Mouse (Mus musculus) hindbrain, embryonic 12.5 days (tissue): ENCODE measurements at regions not wholly inside any gene's neighbourhood (a gene's known extent, or its start where the extent isn't known, plus 50 kb on each side); places are given as distances from the start of the nearest gene placed in this dataset.
A peak's percentile ranks its signal among the peaks of the same experiment; 100 is the strongest.

ENCODE experiments used
- ATAC-seq: fragments of 200-750 bp; cut with Nextera tagmentation; 2 replicates; pipeline ENCODE4 v1.8.0; 2017; ENCODE audit warnings: moderate TSS enrichment; ENCODE audit not compliant: low FRiP score
- H3K27ac ChIP-seq: fragments of 300-500 bp; sonication (generic); 2 replicates; pipeline ENCODE4 v1.5.1; 2016; ENCODE audit warnings: mild to moderate bottlenecking
- H3K27me3 ChIP-seq: fragments of 300-500 bp; sonication (generic); 2 replicates; pipeline ENCODE4 v1.6.1; 2016; ENCODE audit warnings: mild to moderate bottlenecking
- H3K36me3 ChIP-seq: fragments of 300-500 bp; sonication (generic); 2 replicates; pipeline ENCODE4 v1.6.1; 2016; ENCODE audit warnings: mild to moderate bottlenecking
- H3K4me1 ChIP-seq: fragments of 300-500 bp; sonication (generic); 2 replicates; pipeline ENCODE4 v1.6.1; 2016
- H3K4me2 ChIP-seq: fragments of 300-500 bp; sonication (generic); replicated peaks from 2 replicates; pipeline ENCODE4 v1.6.1; 2016; ENCODE audit warnings: mild to moderate bottlenecking
- H3K4me3 ChIP-seq: fragments of 300-500 bp; sonication (generic); 2 replicates; pipeline ENCODE4 v1.5.1; 2016; ENCODE audit warnings: mild to moderate bottlenecking
- H3K9ac ChIP-seq: fragments of 300-500 bp; sonication (generic); 2 replicates; pipeline ENCODE4 v1.6.1; 2016; ENCODE audit warnings: mild to moderate bottlenecking, moderate library complexity
- H3K9me3 ChIP-seq: fragments of 300-500 bp; sonication (generic); replicated peaks from 2 replicates; pipeline ENCODE4 v1.6.1; 2016; ENCODE audit warnings: mild to moderate bottlenecking
- WGBS: fragments of 180-500 bp; shearing (Covaris S2); methylation state at CpG from one replicate; pipeline ENCODE4 v1.1.7; 2016; 5-methylcytosine and 5-hydroxymethylcytosine counted together

DNA sequence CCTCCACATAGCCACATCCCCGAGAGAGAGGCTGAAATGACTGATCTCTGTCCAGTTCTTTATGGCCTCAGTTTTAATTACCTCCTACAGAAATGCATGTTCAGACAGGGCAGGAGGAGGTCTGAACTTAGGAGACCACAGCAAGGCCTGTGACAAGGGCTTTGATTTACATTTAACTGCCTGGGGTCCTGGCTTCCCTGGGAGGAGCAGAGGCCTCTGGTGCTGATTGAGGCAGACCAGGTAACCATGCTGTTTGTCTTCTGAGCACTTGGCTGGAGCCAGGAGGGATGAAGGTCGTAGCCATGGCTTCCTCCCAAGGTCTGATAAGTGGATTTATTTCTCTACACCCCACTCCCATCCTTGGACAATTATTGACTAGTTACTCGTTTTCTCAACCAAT lies 224.0 kb upstream of the Stt3b start:
- Histone ChIP-seq H3K4me2 (no peak overlapping the region), H3K9me3 (no peaks in the 10 kb centered on the region), H3K27me3 (no peaks in the 10 kb centered on the region), H3K4me3 (no peak overlapping the region), H3K36me3 (no peaks in the 10 kb centered on the region), H3K27ac (no peak overlapping the region), H3K9ac (no peak overlapping the region), H3K4me1 (no peaks in the 10 kb centered on the region)
- no peak for ATAC-seq
- WGBS: 58% methylated on average over 3 of the region's 3 CpGs

DNA sequence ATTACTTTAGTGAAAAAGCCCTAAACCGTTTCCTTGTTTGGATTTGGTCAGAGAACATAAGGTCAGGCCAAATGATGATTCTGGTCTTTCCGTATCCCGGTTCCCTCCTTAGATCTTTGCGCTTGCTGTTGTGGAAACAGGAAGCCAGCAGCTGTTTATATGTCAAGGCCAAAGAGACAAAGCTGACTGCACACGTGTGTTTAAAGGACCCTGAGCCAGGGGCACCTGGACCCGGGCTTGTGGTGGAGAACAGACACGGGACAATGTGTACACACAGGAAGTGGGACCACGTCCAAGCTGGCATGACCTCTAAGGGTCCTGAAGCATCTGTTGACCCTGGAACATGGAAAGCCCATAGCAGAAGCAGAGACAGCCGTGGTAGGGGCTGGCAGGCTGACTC lies 233.4 kb upstream of the Stt3b start:
- Histone ChIP-seq H3K4me2 (no peak overlapping the region), H3K4me1 (peaks cover 15% of the 10 kb centered on the region), H3K36me3 (no peaks in the 10 kb centered on the region), H3K27me3 (no peaks in the 10 kb centered on the region), H3K9me3 (no peaks in the 10 kb centered on the region), H3K9ac (no peak overlapping the region), H3K27ac (no peak overlapping the region), H3K4me3 (no peak overlapping the region)
- WGBS: 71% methylated on average over 9 of the region's 9 CpGs
- no peak for ATAC-seq

DNA sequence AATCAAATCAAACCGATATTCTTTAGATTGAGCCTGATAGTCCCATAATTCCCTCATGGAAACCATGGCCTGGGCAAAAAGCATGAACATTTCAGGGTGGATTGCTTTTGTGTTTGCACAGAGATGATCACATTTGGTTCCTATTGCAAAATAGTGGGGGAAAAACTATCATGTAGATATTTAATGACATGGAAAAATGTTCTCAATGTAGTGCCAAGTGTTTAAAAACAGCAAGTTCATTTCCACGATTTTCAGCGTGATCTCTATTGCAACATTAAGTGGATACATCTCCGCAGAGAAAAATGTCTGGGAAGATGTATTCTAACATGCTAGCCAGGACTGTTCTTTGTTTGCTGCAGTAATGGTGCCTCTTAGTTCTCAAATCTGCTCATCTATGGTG lies 235.0 kb upstream of the Stt3b start:
- WGBS: 92% methylated on average over 4 of the region's 4 CpGs
- no peaks in the 10 kb centered on the region for H3K27me3 ChIP-seq
- H3K36me3 ChIP-seq: no peaks in the 10 kb centered on the region
- H3K9ac ChIP-seq: no peak overlapping the region
- H3K4me1 ChIP-seq: peaks cover 19% of the 10 kb centered on the region
- no peak overlapping the region for H3K4me2 ChIP-seq
- no peaks in the 10 kb centered on the region for H3K9me3 ChIP-seq
- H3K27ac ChIP-seq: no peak overlapping the region
- no peak overlapping the region for H3K4me3 ChIP-seq
- ATAC-seq: no peak

DNA sequence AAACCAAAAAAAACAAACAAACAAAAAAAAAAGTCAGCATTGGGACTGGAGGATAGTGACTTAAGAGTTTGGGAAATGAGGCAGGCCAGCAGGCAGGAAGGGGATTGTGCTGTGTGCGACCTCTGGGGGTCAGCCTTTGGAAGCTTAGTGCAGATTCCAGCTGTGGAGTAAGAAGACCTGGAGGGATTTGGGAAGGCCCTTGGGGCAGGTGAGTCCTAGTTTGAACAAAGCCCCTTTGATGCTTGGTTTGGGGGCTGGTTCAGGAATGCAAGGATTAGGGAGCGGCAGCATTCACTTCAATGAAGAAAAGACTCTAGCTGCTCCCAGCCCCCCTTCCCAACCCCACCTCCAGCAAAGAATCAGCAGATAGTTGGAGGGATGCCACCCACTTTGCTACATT lies 235.6 kb upstream of the Stt3b start:
- Histone ChIP-seq H3K36me3 (no peaks in the 10 kb centered on the region), H3K4me2 (no peak overlapping the region), H3K9ac (no peak overlapping the region), H3K4me1 (peaks cover 19% of the 10 kb centered on the region), H3K27ac (no peak overlapping the region), H3K9me3 (no peaks in the 10 kb centered on the region), H3K4me3 (no peak overlapping the region), H3K27me3 (no peaks in the 10 kb centered on the region)
- 49% methylated on average over 2 of the region's 2 CpGs for WGBS
- ATAC-seq: no peak

DNA sequence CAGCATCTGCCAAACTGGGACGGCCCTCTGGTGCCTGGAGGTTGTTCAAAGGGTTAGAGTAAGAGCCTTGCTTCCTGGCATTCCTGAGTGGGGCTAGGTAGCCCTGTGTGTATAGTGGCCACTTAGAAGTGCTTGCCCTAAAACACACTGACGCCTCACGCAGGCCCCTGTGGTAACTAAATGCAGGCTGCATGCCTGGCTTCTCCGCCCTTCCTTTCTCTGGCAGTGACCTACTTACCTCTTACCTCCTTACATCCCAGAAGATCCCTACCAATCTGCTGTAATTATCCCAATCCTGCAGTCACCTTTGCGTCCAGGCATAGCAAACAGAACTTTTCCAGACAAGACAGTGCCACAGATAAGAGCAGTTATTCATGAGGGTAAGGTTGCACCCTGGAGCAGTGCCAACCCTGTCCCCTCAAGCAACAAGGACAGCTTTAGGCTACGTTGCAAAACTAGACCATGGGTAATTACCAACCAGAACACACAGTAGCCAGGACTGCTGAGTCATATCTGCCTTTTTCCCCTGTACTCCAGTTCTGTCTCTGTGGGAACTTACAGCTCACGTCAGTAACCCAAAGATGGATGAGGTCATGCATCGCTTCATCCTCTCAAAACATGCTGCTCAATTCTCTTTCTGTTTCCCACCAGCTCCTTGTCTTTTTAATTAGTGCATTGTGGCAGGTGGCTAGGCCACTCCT lies 237.6 kb upstream of the Stt3b start:
- ATAC-seq: peak; percentile 43; the same call in 1 of the 2 replicates
- H3K36me3 ChIP-seq: no peaks in the 10 kb centered on the region
- WGBS: 57% methylated on average over 8 of the region's 8 CpGs
- peak overlapping the region; percentile 40; the same call in 1 of the 2 replicates for H3K27ac ChIP-seq
- H3K9ac ChIP-seq: no peak overlapping the region
- H3K4me2 ChIP-seq: no peak overlapping the region
- no peaks in the 10 kb centered on the region for H3K9me3 ChIP-seq
- H3K27me3 ChIP-seq: no peaks in the 10 kb centered on the region
- no peak overlapping the region for H3K4me3 ChIP-seq
- peaks cover 19% of the 10 kb centered on the region for H3K4me1 ChIP-seq

DNA sequence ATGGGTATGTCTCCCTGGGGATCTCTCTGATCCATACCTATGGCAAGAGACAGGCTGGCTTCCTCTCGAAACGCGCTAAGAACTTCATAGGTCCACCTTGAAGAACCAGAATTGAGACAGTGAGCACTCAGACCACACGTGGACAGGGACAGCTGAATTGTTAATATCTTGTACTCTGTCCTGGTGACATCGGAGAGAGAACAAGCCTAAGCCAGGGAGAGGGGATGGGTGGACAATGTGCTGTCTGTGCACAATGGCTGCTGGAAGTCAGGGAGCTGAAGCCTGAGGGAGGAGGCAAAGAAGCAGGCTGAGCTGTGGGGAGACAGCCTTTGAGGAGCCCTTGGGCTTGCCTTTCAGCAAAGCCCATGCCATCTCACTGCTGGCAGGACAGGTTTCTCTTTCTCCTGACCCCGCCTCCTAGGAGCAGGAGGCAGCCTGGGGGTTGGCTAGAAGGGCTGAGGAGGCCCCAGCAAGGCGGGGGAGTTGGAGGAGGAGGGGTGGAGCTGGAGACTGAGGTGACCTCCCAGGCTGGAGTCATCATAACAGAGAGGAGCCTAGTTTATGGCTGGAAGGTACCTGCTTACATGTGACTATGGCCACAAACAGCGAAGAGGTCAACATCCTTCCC lies 238.6 kb upstream of the Stt3b start:
- WGBS: 40% methylated on average over 8 of the region's 8 CpGs
- Histone ChIP-seq H3K36me3 (no peaks in the 10 kb centered on the region), H3K9me3 (no peaks in the 10 kb centered on the region), H3K9ac (no peak overlapping the region), H3K27ac (no peak overlapping the region), H3K4me1 (peaks cover 19% of the 10 kb centered on the region), H3K4me2 (no peak overlapping the region), H3K27me3 (no peaks in the 10 kb centered on the region), H3K4me3 (no peak overlapping the region)
- no peak for ATAC-seq

DNA sequence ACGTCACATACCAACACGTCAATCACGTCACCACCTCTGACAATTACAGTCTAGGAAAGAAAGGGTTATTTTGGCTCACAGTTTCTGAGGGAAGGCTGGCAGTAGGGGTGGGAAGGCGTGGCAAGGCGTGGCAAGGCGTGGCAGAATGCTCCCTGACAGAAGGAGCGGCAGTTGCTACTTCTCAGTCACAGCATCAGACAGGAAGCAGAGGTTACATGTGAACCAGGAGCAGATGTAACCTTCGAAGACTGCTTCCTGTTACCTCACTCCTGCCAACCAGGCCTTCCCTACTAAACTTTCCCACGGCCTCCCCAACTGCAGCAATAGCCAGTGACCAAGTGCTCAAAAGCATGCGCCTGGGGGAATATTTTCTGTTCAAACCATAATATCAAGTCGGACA lies 240.9 kb upstream of the Stt3b start:
- WGBS: 88% methylated on average over 11 of the region's 11 CpGs
- Histone ChIP-seq H3K9ac (no peak overlapping the region), H3K4me1 (peaks cover 16% of the 10 kb centered on the region), H3K27me3 (no peaks in the 10 kb centered on the region), H3K4me2 (no peak overlapping the region), H3K27ac (no peak overlapping the region), H3K4me3 (no peak overlapping the region), H3K36me3 (no peaks in the 10 kb centered on the region), H3K9me3 (no peaks in the 10 kb centered on the region)
- ATAC-seq: no peak

DNA sequence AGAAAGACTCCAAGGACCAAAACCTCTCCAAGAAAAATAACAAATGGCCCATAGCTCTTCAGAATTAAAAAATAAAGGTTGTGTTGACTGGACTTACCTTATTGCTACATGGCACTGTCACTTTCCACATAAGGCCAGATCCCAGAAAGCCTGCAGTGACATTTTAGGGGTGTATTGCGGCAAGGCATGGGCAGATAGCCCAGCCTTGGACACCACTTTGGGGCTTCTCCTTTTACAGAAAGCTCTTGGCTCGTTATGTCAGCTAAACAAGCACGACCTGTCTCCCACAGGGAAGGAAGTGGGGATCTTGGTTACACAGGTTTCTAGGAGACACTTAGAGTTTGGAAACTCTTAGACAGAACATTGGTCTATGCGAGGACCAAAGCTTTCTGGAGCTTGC lies 241.3 kb upstream of the Stt3b start:
- Histone ChIP-seq H3K36me3 (no peaks in the 10 kb centered on the region), H3K4me2 (no peak overlapping the region), H3K4me3 (no peak overlapping the region), H3K27ac (no peak overlapping the region), H3K9ac (no peak overlapping the region), H3K9me3 (no peaks in the 10 kb centered on the region), H3K4me1 (peaks cover 16% of the 10 kb centered on the region), H3K27me3 (no peaks in the 10 kb centered on the region)
- WGBS: 76% methylated on average over 4 of the region's 4 CpGs
- no peak for ATAC-seq

DNA sequence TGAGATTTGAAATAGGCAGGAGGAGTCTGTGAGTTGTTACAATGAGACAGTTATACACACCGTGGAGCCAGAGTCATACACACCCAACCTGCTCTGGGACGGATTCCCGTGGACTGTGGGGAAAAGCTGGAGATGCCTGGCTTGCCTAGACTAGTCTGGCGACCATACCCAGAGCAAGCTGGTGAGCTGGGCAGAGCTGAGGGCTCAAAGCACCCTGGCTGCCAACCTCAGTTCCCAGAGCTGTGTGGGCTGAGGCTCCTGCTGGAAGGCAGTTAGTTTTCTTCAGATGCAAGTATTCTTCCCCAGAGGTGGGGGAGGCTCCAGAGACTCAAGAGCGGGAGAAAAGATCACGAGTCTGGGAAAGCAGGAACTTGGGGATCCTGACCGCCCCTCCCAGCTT lies 247.9 kb upstream of the Stt3b start:
- Histone ChIP-seq H3K36me3 (no peaks in the 10 kb centered on the region), H3K4me3 (no peak overlapping the region), H3K4me1 (no peaks in the 10 kb centered on the region; the same call in 1 of the 2 replicates), H3K27me3 (no peaks in the 10 kb centered on the region), H3K27ac (no peak overlapping the region), H3K9me3 (0 out of 2 replicates have a peak, but pooled peaks cover 12% of the 10 kb centered on the region), H3K9ac (no peak overlapping the region), H3K4me2 (no peak overlapping the region)
- WGBS: 92% methylated on average over 7 of the region's 7 CpGs
- no peak for ATAC-seq

DNA sequence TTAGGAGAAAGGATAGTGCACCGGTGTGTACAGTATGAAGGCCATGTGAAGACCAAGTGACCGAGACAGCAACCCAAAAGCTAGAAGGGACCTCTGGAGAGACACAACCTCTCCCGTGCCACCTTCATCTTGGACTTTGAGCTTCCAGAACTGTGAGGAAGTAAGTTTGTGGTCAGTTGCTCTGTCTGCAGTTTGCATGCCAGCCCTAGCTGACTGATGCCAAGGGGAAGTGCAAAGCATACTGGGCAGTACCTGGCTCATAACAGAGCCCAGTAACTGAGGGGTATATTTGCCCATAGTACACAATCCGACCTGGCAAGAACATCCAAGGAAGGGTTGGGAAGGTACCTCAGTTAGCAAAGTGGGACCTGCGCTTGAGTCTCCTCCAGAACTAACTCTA lies 249.3 kb upstream of the Stt3b start:
- Histone ChIP-seq H3K27me3 (no peaks in the 10 kb centered on the region), H3K4me1 (no peaks in the 10 kb centered on the region; the same call in 1 of the 2 replicates), H3K4me3 (no peak overlapping the region), H3K27ac (no peak overlapping the region), H3K9ac (no peak overlapping the region), H3K9me3 (0 out of 2 replicates have a peak, but pooled peaks cover 12% of the 10 kb centered on the region), H3K4me2 (no peak overlapping the region), H3K36me3 (no peaks in the 10 kb centered on the region)
- ATAC-seq: no peak
- 94% methylated on average over 5 of the region's 5 CpGs for WGBS

DNA sequence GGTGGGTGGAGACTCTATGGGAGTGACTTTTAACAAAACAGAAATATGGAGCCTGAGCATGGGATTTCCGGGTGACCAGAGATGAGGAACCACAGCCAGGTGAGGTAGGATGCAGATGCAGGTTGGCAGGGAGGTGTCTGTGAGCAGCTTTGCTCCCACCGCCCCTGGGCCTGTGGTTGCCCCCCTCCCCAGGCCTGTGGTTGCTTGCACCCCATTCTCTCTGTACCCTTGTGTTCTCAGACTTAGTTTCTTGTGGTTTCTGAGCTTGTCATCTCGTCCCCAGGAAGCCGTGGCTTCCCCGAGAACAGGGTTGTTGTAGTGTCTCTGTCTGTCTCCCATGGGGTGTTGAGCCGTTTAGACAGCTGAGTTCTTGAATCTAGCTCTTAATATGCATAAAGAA lies 251.0 kb upstream of the Stt3b start:
- no peak overlapping the region for H3K9ac ChIP-seq
- no peaks in the 10 kb centered on the region for H3K27me3 ChIP-seq
- H3K36me3 ChIP-seq: no peaks in the 10 kb centered on the region
- H3K4me2 ChIP-seq: no peak overlapping the region
- no peaks in the 10 kb centered on the region; the same call in 1 of the 2 replicates for H3K4me1 ChIP-seq
- WGBS: 85% methylated on average over 6 of the region's 6 CpGs
- no peak overlapping the region for H3K4me3 ChIP-seq
- no peak overlapping the region for H3K27ac ChIP-seq
- 0 out of 2 replicates have a peak, but pooled peaks cover 12% of the 10 kb centered on the region for H3K9me3 ChIP-seq
- ATAC-seq: no peak

DNA sequence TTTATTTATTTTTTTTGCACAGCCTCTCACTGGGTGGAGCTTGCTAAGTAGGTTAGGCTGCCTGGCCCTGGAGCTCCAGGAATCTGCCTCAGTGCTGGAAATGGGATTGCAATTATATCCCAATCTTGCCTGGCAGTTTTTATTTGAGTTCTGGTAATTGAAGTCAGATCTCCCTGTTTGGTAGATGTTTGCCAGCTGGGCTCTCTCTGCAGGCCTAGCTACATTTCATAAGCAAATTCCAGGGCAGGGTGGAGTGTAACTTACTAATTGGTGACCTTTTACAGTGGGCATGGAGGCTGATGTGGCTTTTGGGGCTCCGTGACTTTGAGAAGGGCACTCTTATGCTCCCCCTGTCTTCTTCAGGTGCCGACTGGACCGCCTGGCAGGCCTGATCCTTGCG lies 252.6 kb upstream of the Stt3b start:
- H3K27me3 ChIP-seq: no peaks in the 10 kb centered on the region
- H3K27ac ChIP-seq: no peak overlapping the region
- 70% methylated on average over 4 of the region's 4 CpGs for WGBS
- H3K4me1 ChIP-seq: no peaks in the 10 kb centered on the region; the same call in 1 of the 2 replicates
- no peak overlapping the region for H3K9ac ChIP-seq
- H3K9me3 ChIP-seq: 0 out of 2 replicates have a peak, but pooled peaks cover 12% of the 10 kb centered on the region
- no peaks in the 10 kb centered on the region for H3K36me3 ChIP-seq
- ATAC-seq: no peak
- no peak overlapping the region for H3K4me2 ChIP-seq
- H3K4me3 ChIP-seq: no peak overlapping the region

DNA sequence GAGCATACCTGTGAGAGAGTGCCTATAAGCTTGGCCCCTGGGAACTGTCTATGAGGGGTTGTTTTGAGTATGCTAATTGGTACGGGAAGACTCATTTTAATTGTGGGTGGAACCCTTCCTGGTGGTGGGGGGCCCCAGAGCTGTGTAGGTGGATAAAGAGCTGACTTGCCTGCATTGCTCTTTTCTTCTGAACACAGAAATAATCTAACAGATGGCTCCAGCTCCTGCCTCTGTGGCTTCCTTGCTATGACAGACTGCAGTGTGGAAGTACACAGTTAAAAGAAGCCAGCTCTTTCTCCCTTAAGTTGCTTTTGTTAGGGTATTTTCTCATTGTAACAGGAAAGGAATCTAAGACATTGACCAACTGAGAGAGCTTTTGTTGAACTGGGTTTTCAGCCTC lies 254.1 kb upstream of the Stt3b start:
- Histone ChIP-seq H3K4me1 (no peaks in the 10 kb centered on the region; the same call in 1 of the 2 replicates), H3K4me3 (no peak overlapping the region), H3K9ac (no peak overlapping the region), H3K4me2 (no peak overlapping the region), H3K36me3 (no peaks in the 10 kb centered on the region), H3K27ac (no peak overlapping the region), H3K27me3 (no peaks in the 10 kb centered on the region), H3K9me3 (0 out of 2 replicates have a peak, but pooled peaks cover 6% of the 10 kb centered on the region)
- no peak for ATAC-seq
- WGBS: 65% methylated on average over 1 of the region's 1 CpGs
